Mouse (Mus musculus) heart, embryonic 11.5 days (tissue): ENCODE measurements around the gene Fam198a. TPM values are rescaled to one million over a fixed set of nuclear protein-coding genes. Genes with fewer than 3 reads are reported as not detected.
"Not testable (repeated sequence)": the region's sequence is repeated elsewhere in the genome, so short reads cannot be mapped to it uniquely, and the experiment has no call there.

ENCODE experiments used
- ATAC-seq: fragments of 200-750 bp; cut with Nextera tagmentation; replicated peaks from 2 replicates; pipeline ENCODE4 v1.8.0; 2017; ENCODE audit warnings: moderate library complexity; ENCODE audit not compliant: insufficient number of reproducible peaks, low FRiP score, low TSS enrichment
- H3K27ac ChIP-seq: fragments of 300-500 bp; sonication (generic); 2 replicates; pipeline ENCODE4 v1.5.1; 2014; ENCODE audit warnings: mild to moderate bottlenecking, low read depth, low read length
- H3K27me3 ChIP-seq: fragments of 300-500 bp; sonication (generic); 2 replicates; pipeline ENCODE4 v1.6.1; 2014; ENCODE audit warnings: mild to moderate bottlenecking, low read length, mixed read lengths; ENCODE audit not compliant: control insufficient read depth, insufficient read depth
- H3K36me3 ChIP-seq: fragments of 300-500 bp; sonication (generic); 2 replicates; pipeline ENCODE4 v1.6.1; 2014; ENCODE audit warnings: mild to moderate bottlenecking, low read length, moderate library complexity, mixed read lengths; ENCODE audit not compliant: control insufficient read depth, insufficient read depth
- H3K4me1 ChIP-seq: fragments of 300-500 bp; sonication (generic); 2 replicates; pipeline ENCODE4 v1.6.1; 2014; ENCODE audit warnings: low read length; ENCODE audit not compliant: control insufficient read depth, insufficient read depth
- H3K4me2 ChIP-seq: fragments of 300-500 bp; sonication (generic); 2 replicates; pipeline ENCODE4 v1.6.1; 2014; ENCODE audit warnings: mild to moderate bottlenecking, moderate library complexity
- H3K4me3 ChIP-seq: fragments of 300-500 bp; sonication (generic); 2 replicates; pipeline ENCODE4 v1.5.1; 2014; ENCODE audit warnings: low read depth, low read length
- H3K9ac ChIP-seq: fragments of 300-500 bp; sonication (generic); 2 replicates; pipeline ENCODE4 v1.6.1; 2014; ENCODE audit warnings: mild to moderate bottlenecking, low read depth, low read length, moderate library complexity
- H3K9me3 ChIP-seq: fragments of 300-500 bp; sonication (generic); replicated peaks from 2 replicates; pipeline ENCODE4 v1.6.1; 2016; ENCODE audit warnings: low read length; ENCODE audit not compliant: control insufficient read depth
- WGBS: fragments of 180-500 bp; shearing (Covaris S2); extraction: QIAGEN DNeasy Blood & Tissue Kit; methylation state at CpG from one replicate; pipeline ENCODE4 v1.1.7; 2014; ENCODE audit not compliant: insufficient replicate concordance; 5-methylcytosine and 5-hydroxymethylcytosine counted together
- polyA plus RNA-seq: library from polyadenylated mRNA; unstranded; fragments of >200 nt; fragmentation: Nextera tagmentation; extraction: Ambion mirVana; gene quantifications from 2 replicates; pipeline ENCODE4 v1.2.1, GENCODE M21; 2014

Fam198a gene
- polyA plus RNA-seq, 1 experiment from 2014 or later: 0.44 TPM

GRCm38 (mm10) chr9:122012816-122013215 lies 62.0 kb downstream of the Fam198a start:
- no peak for ATAC-seq

GRCm38 (mm10) chr9:122013629-122014028 lies 62.8 kb downstream of the Fam198a start:
- Histone ChIP-seq H3K4me2 (no peak overlapping the region), H3K4me1 (no peaks in the 10 kb centered on the region; the same call in 1 of the 2 replicates), H3K9ac (no peak overlapping the region), H3K9me3 (no peaks in the 10 kb centered on the region), H3K27me3 (no peaks in the 10 kb centered on the region), H3K27ac (no peak overlapping the region), H3K4me3 (no peak overlapping the region), H3K36me3 (no peaks in the 10 kb centered on the region)
- WGBS: 63% methylated on average over 4 of the region's 4 CpGs
- ATAC-seq: no peak

More at GRCm38 (mm10) chr9:122012816-122013215, 62.0 kb downstream of the Fam198a start:
- H3K4me3 ChIP-seq: no peak overlapping the region
- H3K9me3 ChIP-seq: no peaks in the 10 kb centered on the region
- no peak overlapping the region for H3K27ac ChIP-seq
- no peaks in the 10 kb centered on the region; the same call in 1 of the 2 replicates for H3K4me1 ChIP-seq
- H3K9ac ChIP-seq: no peak overlapping the region
- no peak overlapping the region for H3K4me2 ChIP-seq
- no peaks in the 10 kb centered on the region for H3K36me3 ChIP-seq
- WGBS: 81% methylated on average over 2 of the region's 2 CpGs
- H3K27me3 ChIP-seq: no peaks in the 10 kb centered on the region

GRCm38 (mm10) chr9:122014241-122014667 lies 63.5 kb downstream of the Fam198a start:
- H3K9ac ChIP-seq: no peak overlapping the region
- no peaks in the 10 kb centered on the region for H3K27me3 ChIP-seq
- H3K4me1 ChIP-seq: peaks cover 5% of the 10 kb centered on the region
- WGBS: 17% methylated on average over 10 of the region's 10 CpGs
- no peaks in the 10 kb centered on the region for H3K36me3 ChIP-seq
- no peak overlapping the region for H3K27ac ChIP-seq
- ATAC-seq: no peak
- H3K9me3 ChIP-seq: no peaks in the 10 kb centered on the region
- H3K4me3 ChIP-seq: no peak overlapping the region
- no peak overlapping the region for H3K4me2 ChIP-seq

- 75% methylated on average over 5 of the region's 5 CpGs for WGBS
- Histone ChIP-seq H3K4me1 (peaks cover 5% of the 10 kb centered on the region), H3K4me2 (no peak overlapping the region), H3K36me3 (no peaks in the 10 kb centered on the region), H3K27ac (no peak overlapping the region), H3K27me3 (no peaks in the 10 kb centered on the region), H3K4me3 (no peak overlapping the region), H3K9me3 (no peaks in the 10 kb centered on the region), H3K9ac (no peak overlapping the region)
- no peak for ATAC-seq
Observed at GRCm38 (mm10) chr9:122018079-122018478, 67.3 kb downstream of the Fam198a start.

GRCm38 (mm10) chr9:122018782-122019395 lies 68.1 kb downstream of the Fam198a start:
- no peak overlapping the region for H3K4me3 ChIP-seq
- H3K36me3 ChIP-seq: no peaks in the 10 kb centered on the region
- no peaks in the 10 kb centered on the region for H3K27me3 ChIP-seq
- WGBS: 20% methylated on average over 8 of the region's 8 CpGs
- H3K4me2 ChIP-seq: no peak overlapping the region; the same call in 1 of the 2 replicates
- H3K27ac ChIP-seq: 0 out of 2 replicates have a peak overlapping the region, but pooled peaks have one; percentile 35
- no peaks in the 10 kb centered on the region for H3K9me3 ChIP-seq
- ATAC-seq: peak; percentile 54; the same call in 1 of the 2 replicates
- H3K9ac ChIP-seq: no peak overlapping the region
- peaks cover 9% of the 10 kb centered on the region for H3K4me1 ChIP-seq

GRCm38 (mm10) chr9:122020321-122020720 lies 69.5 kb downstream of the Fam198a start:
- Histone ChIP-seq H3K4me2 (no peak overlapping the region), H3K36me3 (no peaks in the 10 kb centered on the region), H3K27me3 (no peaks in the 10 kb centered on the region), H3K4me1 (peaks cover 9% of the 10 kb centered on the region), H3K4me3 (no peak overlapping the region), H3K27ac (no peak overlapping the region), H3K9me3 (no peaks in the 10 kb centered on the region), H3K9ac (no peak overlapping the region)
- ATAC-seq: no peak
- WGBS: 74% methylated on average over 4 of the region's 4 CpGs

GRCm38 (mm10) chr9:122021171-122021570 lies 70.4 kb downstream of the Fam198a start:
- H3K27ac ChIP-seq, H3K4me2 ChIP-seq, H3K27me3 ChIP-seq, H3K36me3 ChIP-seq, H3K9me3 ChIP-seq, H3K4me3 ChIP-seq, H3K9ac ChIP-seq, ATAC-seq: not testable (repeated sequence)
- H3K4me1 ChIP-seq: peaks cover 10% of the 10 kb centered on the region
- WGBS: 79% methylated on average over 4 of the region's 4 CpGs

GRCm38 (mm10) chr9:122021581-122021980 lies 70.8 kb downstream of the Fam198a start:
- Histone ChIP-seq H3K9ac (no peak overlapping the region), H3K4me2 (no peak overlapping the region), H3K9me3 (no peaks in the 10 kb centered on the region), H3K27me3 (no peaks in the 10 kb centered on the region), H3K27ac (no peak overlapping the region), H3K36me3 (no peaks in the 10 kb centered on the region), H3K4me1 (peaks cover 14% of the 10 kb centered on the region), H3K4me3 (no peak overlapping the region)
- 82% methylated on average over 5 of the region's 5 CpGs for WGBS
- no peak for ATAC-seq

- H3K9me3 ChIP-seq: no peaks in the 10 kb centered on the region
- H3K4me2 ChIP-seq: no peak overlapping the region
- peaks cover 21% of the 10 kb centered on the region for H3K4me1 ChIP-seq
- H3K27me3 ChIP-seq: no peaks in the 10 kb centered on the region
- H3K4me3 ChIP-seq: no peak overlapping the region
- H3K27ac ChIP-seq: peak overlapping the region; percentile 47
- ATAC-seq: peak; percentile 56; the same call in 1 of the 2 replicates
- 47% methylated on average over 9 of the region's 9 CpGs for WGBS
- no peaks in the 10 kb centered on the region for H3K36me3 ChIP-seq
- no peak overlapping the region for H3K9ac ChIP-seq
Observed at GRCm38 (mm10) chr9:122022776-122023175, 72.0 kb downstream of the Fam198a start.
